Mouse (Mus musculus) intestine, embryonic 16.5 days (tissue): ENCODE data around the gene Hpn. TPM values are rescaled to one million over a fixed set of nuclear protein-coding genes. Genes with fewer than 3 reads are reported as not detected.

ENCODE experiments used
- ATAC-seq: fragments of 200-750 bp; cut with Nextera tagmentation; 2 replicates; pipeline ENCODE4 v1.8.0; 2017; ENCODE audit warnings: moderate TSS enrichment, moderate library complexity
- H3K27ac ChIP-seq: fragments of 300-500 bp; sonication (generic); 2 replicates; pipeline ENCODE4 v1.5.1; 2014; ENCODE audit warnings: mild to moderate bottlenecking, low read length
- H3K27me3 ChIP-seq: fragments of 300-500 bp; sonication (generic); replicated peaks from 2 replicates; pipeline ENCODE4 v1.6.1; 2014; ENCODE audit warnings: low read length, control low read depth, mixed read lengths; ENCODE audit not compliant: control insufficient read depth, insufficient read depth
- H3K36me3 ChIP-seq: fragments of 300-500 bp; sonication (generic); 2 replicates; pipeline ENCODE4 v1.6.1; 2014; ENCODE audit warnings: low read length, control low read depth; ENCODE audit not compliant: control insufficient read depth, insufficient read depth
- H3K4me1 ChIP-seq: fragments of 300-500 bp; sonication (generic); 2 replicates; pipeline ENCODE4 v1.6.1; 2014; ENCODE audit warnings: low read length, control low read depth, mixed read lengths; ENCODE audit not compliant: control insufficient read depth, insufficient read depth
- H3K4me2 ChIP-seq: fragments of 300-500 bp; sonication (generic); 2 replicates; pipeline ENCODE4 v1.6.1; 2014; ENCODE audit warnings: low read depth, low read length, control low read depth
- H3K4me3 ChIP-seq: fragments of 300-500 bp; sonication (generic); 2 replicates; pipeline ENCODE4 v1.5.1; 2014; ENCODE audit warnings: mild to moderate bottlenecking, low read length
- H3K9ac ChIP-seq: fragments of 300-500 bp; sonication (generic); 2 replicates; pipeline ENCODE4 v1.6.1; 2014; ENCODE audit warnings: low read depth, low read length
- H3K9me3 ChIP-seq: fragments of 300-500 bp; sonication (generic); 2 replicates; pipeline ENCODE4 v1.6.1; 2016; ENCODE audit warnings: low read length, control low read depth; ENCODE audit not compliant: control insufficient read depth
- WGBS: fragments of 180-500 bp; shearing (Covaris S2); extraction: QIAGEN DNeasy Blood & Tissue Kit; methylation state at CpG from one replicate; pipeline ENCODE4 v1.1.7; 2014; 5-methylcytosine and 5-hydroxymethylcytosine counted together
- polyA plus RNA-seq: library from polyadenylated mRNA; unstranded; fragments of >200 nt; fragmentation: Nextera tagmentation; extraction: Ambion mirVana; gene quantifications from 2 replicates; pipeline ENCODE4 v1.2.1, GENCODE M21; 2015

Hpn gene
- polyA plus RNA-seq, 1 experiment from 2014 or later = 66.4 TPM

DNA sequence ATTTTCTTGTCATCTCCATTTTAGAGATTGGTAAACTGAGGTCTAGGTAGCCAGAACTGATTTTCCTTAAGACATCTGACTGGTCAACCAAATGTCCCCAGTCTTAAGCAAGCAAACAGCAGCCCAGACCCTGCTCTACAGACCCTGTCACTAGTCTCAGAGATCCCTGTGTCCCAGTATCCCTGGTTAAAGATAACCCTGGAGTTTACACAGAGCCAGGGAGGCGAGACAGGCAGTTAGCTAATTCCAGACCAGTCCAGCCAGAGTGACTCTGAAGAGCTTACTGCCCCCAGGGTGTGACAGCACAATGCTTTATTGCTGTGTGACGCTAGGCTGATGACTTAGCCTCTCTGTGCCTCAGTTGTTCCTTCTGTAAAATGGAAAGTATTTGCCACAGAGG lies 58.0 kb downstream of the Hpn start, which contains the start of gene Fxyd1:
Fxyd1 (minus strand) TSS at position 129 of the 400 bp plus-strand sequence.
- Histone ChIP-seq H3K4me2 (no peak within 1 kb of the TSS), H3K27me3 (peaks cover 19% of the 10 kb centered on the region), H3K27ac (no peak within 1 kb of the TSS), H3K9me3 (no peaks in the 10 kb centered on the region), H3K9ac (0 out of 2 replicates have a peak within 1 kb of the TSS, but pooled peaks have one; percentile 61), H3K36me3 (no peaks in the 10 kb centered on the region), H3K4me3 (no peak within 1 kb of the TSS), H3K4me1 (peaks cover 26% of the 10 kb centered on the region)
- 63% methylated on average over 2 of the region's 2 CpGs for WGBS
- ATAC-seq = no peak

DNA sequence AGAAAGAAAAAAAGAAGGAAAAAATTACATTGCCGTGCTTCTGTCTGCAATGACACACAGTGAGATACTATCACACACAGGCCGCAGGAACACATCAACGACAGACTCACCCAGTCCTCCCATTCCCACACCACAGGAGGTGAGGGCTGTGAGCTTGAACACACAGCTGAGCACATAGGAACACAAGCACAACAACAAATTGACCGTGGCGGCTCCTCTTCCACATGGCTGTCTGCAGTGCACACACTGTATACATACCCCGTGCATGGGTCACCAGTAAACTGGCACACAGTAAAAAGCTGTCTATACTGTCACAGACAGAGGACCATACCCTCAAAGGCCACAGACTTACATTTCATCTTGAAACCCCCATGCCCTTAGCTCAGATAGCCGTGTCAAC lies 58.6 kb downstream of the Hpn start:
- 77% methylated on average over 7 of the region's 7 CpGs for WGBS
- H3K4me3 ChIP-seq = no peak overlapping the region
- no peak overlapping the region for H3K27ac ChIP-seq
- no peak for ATAC-seq
- no peak overlapping the region for H3K4me2 ChIP-seq
- no peaks in the 10 kb centered on the region for H3K9me3 ChIP-seq
- peaks cover 25% of the 10 kb centered on the region for H3K27me3 ChIP-seq
- no peak overlapping the region for H3K9ac ChIP-seq
- H3K36me3 ChIP-seq = no peaks in the 10 kb centered on the region
- H3K4me1 ChIP-seq = peaks cover 32% of the 10 kb centered on the region

DNA sequence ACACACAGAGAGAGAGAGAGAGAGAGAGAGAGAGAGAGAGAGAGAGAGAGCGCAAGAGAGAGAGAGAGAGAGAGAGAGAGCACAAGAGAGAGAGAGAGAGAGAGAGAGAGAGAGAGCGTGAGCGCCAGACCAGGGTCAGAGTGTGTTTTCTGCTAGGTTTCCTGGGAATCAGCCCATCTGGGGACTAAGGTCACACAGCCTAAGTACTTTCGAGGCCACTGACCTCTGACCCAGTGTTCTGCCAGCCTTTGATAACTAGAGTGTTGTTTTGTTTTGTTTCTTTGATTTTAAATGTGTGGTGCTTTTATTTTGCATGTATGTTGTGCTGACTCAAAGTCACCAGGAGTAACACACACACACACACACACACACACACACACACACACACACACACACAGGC lies 59.2 kb downstream of the Hpn start:
- Histone ChIP-seq H3K4me2 (no peak overlapping the region), H3K27ac (no peak overlapping the region), H3K9ac (peak overlapping the region; percentile 61; the same call in 1 of the 2 replicates), H3K9me3 (no peaks in the 10 kb centered on the region), H3K36me3 (no peaks in the 10 kb centered on the region), H3K4me1 (peaks cover 38% of the 10 kb centered on the region), H3K4me3 (no peak overlapping the region), H3K27me3 (peaks cover 31% of the 10 kb centered on the region)
- 32% methylated on average over 3 of the region's 4 CpGs for WGBS
- no peak for ATAC-seq

DNA sequence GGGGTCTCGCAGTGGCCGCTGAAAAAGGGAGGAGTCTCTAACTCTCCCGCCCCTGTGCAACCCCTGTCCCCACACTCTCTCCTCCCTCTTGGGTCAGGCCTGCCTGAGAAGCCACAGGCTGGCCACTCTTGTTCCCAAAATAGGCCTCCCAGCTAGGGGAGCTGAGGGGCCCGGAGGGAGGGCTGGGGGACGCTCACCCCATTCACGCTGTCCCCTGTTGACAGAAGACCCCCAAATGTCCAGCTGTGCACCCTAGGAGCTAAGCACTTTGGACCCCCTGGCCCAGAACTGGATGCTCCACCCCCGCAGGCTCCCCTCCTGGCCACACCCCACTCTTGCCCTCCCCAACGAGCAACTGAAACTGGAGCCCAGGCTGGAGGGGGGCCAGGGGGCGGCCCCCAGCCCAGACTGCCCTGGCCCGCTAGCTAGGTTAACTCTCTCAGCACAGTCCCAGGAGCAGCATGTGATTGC lies 59.7 kb downstream of the Hpn start:
- 15% methylated on average over 10 of the region's 10 CpGs for WGBS
- peak overlapping the region; percentile 48 for H3K4me2 ChIP-seq
- peak overlapping the region; percentile 65 for H3K27ac ChIP-seq
- peak; percentile 78 for ATAC-seq
- H3K9ac ChIP-seq = peak overlapping the region; percentile 61
- no peaks in the 10 kb centered on the region for H3K36me3 ChIP-seq
- no peaks in the 10 kb centered on the region for H3K9me3 ChIP-seq
- H3K4me3 ChIP-seq = peak overlapping the region; percentile 45
- H3K4me1 ChIP-seq = peaks cover 39% of the 10 kb centered on the region
- H3K27me3 ChIP-seq = peaks cover 35% of the 10 kb centered on the region

DNA sequence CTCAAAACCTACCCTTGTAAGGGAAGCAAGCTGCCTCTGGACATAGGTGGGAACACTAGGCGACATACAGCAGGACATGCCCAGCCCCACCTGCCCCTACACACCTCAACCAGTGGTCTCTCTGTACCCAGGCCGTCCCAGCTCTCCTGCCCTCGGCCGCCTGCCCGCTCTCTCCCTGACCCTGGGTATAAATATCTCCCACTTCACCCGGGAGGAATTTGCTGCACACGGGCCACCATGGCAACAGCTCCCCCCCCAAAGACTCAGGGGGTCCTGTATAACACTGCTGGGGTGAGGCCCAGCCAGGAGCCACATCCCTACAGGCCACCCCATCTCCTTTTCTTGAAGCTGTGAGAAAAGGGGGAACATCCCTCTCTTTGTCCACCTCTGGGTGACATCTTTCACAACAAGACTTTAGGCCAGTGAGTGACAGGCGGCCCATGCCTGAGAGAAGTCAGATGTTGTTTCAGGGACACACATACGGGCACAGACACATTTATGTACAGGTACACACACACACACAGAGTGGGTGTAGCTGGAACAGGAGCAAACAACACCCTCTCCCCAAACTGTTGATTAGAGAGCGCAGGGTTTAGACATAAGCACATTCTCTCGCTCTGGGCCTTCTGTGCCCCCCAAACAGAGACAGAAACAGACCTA lies 60.3 kb downstream of the Hpn start:
- peak overlapping the region; percentile 65; the same call in 1 of the 2 replicates for H3K27ac ChIP-seq
- peak overlapping the region; percentile 45 for H3K4me3 ChIP-seq
- H3K4me1 ChIP-seq = peaks cover 41% of the 10 kb centered on the region
- no peaks in the 10 kb centered on the region for H3K36me3 ChIP-seq
- ATAC-seq = no peak
- H3K9ac ChIP-seq = peak overlapping the region; percentile 61
- no peaks in the 10 kb centered on the region for H3K9me3 ChIP-seq
- 47% methylated on average over 11 of the region's 11 CpGs for WGBS
- peaks cover 41% of the 10 kb centered on the region for H3K27me3 ChIP-seq
- H3K4me2 ChIP-seq = peak overlapping the region; percentile 48

DNA sequence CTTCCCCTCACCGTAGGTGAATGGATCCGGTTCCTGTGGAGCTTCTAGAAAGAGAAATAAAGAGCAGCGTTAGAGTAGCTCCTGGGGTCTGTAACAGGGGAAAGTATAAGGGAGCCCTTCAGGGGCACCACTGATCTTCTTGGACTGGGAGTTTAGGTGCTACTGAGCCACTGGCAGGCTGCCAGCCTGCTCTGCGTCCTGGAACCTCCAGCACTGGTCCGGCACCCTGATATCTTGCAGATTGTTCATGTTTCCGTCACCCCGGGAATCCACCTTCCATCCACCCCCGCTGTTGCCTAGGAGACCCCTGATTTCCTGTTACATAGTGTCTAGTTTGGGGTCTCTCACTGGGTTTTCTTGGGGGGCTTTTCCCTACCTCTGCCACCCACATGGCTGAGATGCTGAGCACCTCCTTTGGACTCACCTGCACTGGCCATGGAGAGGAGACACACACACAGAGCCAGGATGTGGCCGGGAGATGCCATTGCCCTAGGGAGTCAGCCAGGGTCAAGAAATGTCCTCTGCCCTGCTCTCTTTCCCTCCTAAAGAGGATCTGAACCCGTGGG lies 61.1 kb downstream of the Hpn start:
- H3K27ac ChIP-seq = no peak overlapping the region
- H3K9me3 ChIP-seq = no peaks in the 10 kb centered on the region
- 38% methylated on average over 10 of the region's 10 CpGs for WGBS
- H3K9ac ChIP-seq = peak overlapping the region; percentile 33; the same call in 1 of the 2 replicates
- peaks cover 45% of the 10 kb centered on the region for H3K4me1 ChIP-seq
- no peak overlapping the region for H3K4me3 ChIP-seq
- ATAC-seq = no peak
- H3K36me3 ChIP-seq = no peaks in the 10 kb centered on the region
- peaks cover 48% of the 10 kb centered on the region for H3K27me3 ChIP-seq
- peak overlapping the region; percentile 48 for H3K4me2 ChIP-seq

DNA sequence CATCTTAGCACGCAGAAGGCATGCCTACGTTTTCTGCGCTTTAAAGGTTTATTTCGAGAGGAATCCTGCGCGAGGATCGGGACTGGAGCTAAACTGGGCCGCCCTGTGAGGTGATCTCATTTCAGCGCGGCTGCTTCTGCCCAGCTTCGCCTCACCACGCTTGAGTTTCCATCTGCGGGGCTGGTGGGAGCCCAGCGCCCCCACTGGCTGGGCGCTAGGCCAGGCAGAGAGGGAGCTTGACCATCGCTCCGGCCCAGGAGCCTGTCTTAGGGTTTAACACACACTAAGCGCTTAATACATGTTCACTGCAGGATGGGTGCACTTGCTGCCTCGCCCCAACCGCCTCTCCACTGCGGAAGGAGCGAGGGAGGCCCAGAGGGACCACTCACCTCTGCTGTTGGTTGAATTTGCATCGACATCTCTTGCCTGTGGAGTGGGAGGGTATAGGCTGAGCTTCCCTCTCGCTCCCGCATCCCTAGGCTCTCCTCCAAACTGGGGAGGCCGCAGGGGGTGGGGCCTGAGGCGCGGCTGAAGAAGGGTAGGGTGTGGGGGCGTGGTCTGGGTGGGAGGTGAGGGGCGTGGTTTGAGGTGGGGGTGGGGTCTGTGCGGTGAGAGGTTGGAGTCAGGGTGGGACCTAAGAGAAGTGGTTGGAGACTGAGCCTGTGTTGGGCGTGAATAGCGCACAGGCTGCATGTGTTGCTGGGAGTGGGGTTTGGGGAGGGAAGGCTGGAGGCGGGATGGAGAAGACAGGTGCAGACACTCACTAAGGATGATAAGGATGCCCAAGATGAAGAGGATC lies 62.3 kb downstream of the Hpn start:
- Histone ChIP-seq H3K9me3 (no peaks in the 10 kb centered on the region), H3K27ac (no peak overlapping the region), H3K9ac (no peak overlapping the region), H3K4me1 (peaks cover 45% of the 10 kb centered on the region), H3K4me3 (peak overlapping the region; percentile 16; the same call in 1 of the 2 replicates), H3K27me3 (peaks cover 48% of the 10 kb centered on the region), H3K36me3 (no peaks in the 10 kb centered on the region), H3K4me2 (peak overlapping the region; percentile 26; the same call in 1 of the 2 replicates)
- 6% methylated on average over 34 of the region's 34 CpGs for WGBS
- ATAC-seq = peak; percentile 22

DNA sequence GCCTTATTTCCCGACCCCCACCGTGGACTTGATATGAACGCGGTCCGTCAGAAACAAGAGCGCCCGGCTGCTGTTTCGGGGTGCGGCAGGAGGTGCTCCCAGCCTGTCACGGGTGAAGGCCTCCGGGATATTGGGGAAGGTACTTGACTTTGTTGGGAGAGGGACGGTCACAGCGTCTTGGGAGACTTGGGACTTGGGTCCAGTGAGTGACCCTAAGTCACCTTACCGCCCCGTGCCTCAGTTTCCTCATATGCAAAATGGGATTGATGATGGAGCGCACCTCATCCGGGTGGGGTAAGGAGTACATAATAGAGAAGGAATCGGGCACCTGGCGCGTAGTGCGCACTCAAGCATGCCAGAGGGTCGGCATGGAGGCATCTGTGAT lies 62.8 kb downstream of the Hpn start:
- no peaks in the 10 kb centered on the region for H3K9me3 ChIP-seq
- H3K4me1 ChIP-seq = peaks cover 45% of the 10 kb centered on the region
- no peak overlapping the region for H3K27ac ChIP-seq
- peak overlapping the region; percentile 26; the same call in 1 of the 2 replicates for H3K4me2 ChIP-seq
- 0 out of 2 replicates have a peak overlapping the region, but pooled peaks have one; percentile 29 for H3K9ac ChIP-seq
- H3K27me3 ChIP-seq = peaks cover 48% of the 10 kb centered on the region
- ATAC-seq = no peak
- H3K36me3 ChIP-seq = no peaks in the 10 kb centered on the region
- peak overlapping the region; percentile 3; the same call in 1 of the 2 replicates for H3K4me3 ChIP-seq
- WGBS = 6% methylated on average over 22 of the region's 22 CpGs
